Mouse (Mus musculus): ENCODE data around the gene Vps26a. TPM values are rescaled to one million over a fixed set of nuclear protein-coding genes. Genes with fewer than 3 reads are reported as not detected.

The Vps26a gene
- polyA plus RNA-seq, 1 experiment: 117 TPM

GRCm38 (mm10) chr10:62420399-62420798 lies 66.2 kb downstream of the Vps26a start:
- no peaks in the 10 kb centered on the region for H3K4me1 ChIP-seq (ENCODE audit: control insufficient read depth, insufficient read depth, low read length)
- H3K4me3 ChIP-seq (ENCODE audit: insufficient read depth, low read length): no peak overlapping the region
- H3K27ac ChIP-seq (ENCODE audit: insufficient read depth, low read depth, low read length): no peak overlapping the region
- TF ChIP-seq POLR2A (IDR thresholded peaks at IDR 0.05; ENCODE audit: borderline replicate concordance, low read depth, low read length): no peak

DNA sequence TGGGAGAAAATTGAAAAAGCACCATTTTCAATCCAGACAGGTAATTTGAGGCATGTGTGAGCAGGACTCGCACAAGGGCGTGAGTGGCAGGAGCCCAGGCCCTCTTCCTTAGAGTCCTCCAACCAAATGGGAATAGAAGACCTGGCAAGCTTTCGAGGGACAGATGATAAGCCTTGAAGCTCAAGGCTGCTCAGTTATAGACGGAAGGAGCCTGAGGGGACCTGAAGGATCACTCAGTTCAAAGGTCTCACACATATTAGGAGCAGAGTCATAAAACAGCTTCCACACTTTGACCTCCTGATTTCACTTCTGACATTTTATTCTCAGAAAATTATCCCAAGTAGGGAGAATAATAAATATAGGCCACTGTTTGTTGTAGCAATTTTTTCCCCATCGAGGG lies 67.2 kb downstream of the Vps26a start:
- no peak for TF ChIP-seq POLR2A (IDR thresholded peaks at IDR 0.05; ENCODE audit: borderline replicate concordance, low read depth, low read length)
- no peak for TF ChIP-seq CTCF (IDR thresholded peaks at IDR 0.05; ENCODE audit: low read depth, low read length)
- H3K4me1 ChIP-seq (ENCODE audit: control insufficient read depth, insufficient read depth, low read length): no peaks in the 10 kb centered on the region
- H3K4me3 ChIP-seq (ENCODE audit: insufficient read depth, low read length): no peak overlapping the region
- H3K27ac ChIP-seq (ENCODE audit: insufficient read depth, low read depth, low read length): no peak overlapping the region

DNA sequence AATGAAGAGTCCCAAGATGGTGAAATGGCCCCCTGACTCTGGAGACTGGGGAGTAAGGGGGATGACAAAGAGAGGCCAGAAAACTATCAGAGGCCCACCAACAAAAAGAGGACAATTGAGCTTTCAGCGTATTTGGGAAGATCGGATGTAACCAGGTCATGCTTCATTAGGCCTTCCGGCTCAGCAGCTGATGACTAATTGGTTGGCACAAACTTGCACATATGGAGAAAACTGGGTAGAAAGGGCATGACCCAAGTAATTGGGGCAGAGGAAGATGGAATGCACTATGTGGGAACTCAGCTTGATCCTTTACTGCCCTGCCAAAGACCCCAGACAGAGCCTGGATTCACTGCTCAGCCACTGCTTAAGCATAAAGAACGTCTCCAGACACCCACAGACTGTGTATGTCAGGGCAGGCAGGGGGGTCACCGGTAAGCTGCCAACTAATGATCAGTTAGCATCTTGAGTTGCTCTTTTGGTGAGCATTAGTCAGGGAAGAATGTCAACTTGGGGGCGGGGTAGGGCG lies 67.7 kb downstream of the Vps26a start:
- TF ChIP-seq POLR2A (IDR thresholded peaks at IDR 0.05; ENCODE audit: borderline replicate concordance, low read depth, low read length) (no peak), CTCF (IDR thresholded peaks at IDR 0.05; ENCODE audit: low read depth, low read length) (no peak)
- Histone ChIP-seq H3K4me3 (ENCODE audit: insufficient read depth, low read length) (no peak overlapping the region), H3K4me1 (ENCODE audit: control insufficient read depth, insufficient read depth, low read length) (no peaks in the 10 kb centered on the region), H3K27ac (ENCODE audit: insufficient read depth, low read depth, low read length) (no peak overlapping the region)

- Histone ChIP-seq H3K4me1 (ENCODE audit: control insufficient read depth, insufficient read depth, low read length) (no peaks in the 10 kb centered on the region), H3K4me3 (ENCODE audit: insufficient read depth, low read length) (no peak overlapping the region), H3K27ac (ENCODE audit: insufficient read depth, low read depth, low read length) (no peak overlapping the region)
- no peak for TF ChIP-seq POLR2A (IDR thresholded peaks at IDR 0.05; ENCODE audit: borderline replicate concordance, low read depth, low read length)
Measured at GRCm38 (mm10) chr10:62413606-62413982, 73.0 kb downstream of the Vps26a start.

DNA sequence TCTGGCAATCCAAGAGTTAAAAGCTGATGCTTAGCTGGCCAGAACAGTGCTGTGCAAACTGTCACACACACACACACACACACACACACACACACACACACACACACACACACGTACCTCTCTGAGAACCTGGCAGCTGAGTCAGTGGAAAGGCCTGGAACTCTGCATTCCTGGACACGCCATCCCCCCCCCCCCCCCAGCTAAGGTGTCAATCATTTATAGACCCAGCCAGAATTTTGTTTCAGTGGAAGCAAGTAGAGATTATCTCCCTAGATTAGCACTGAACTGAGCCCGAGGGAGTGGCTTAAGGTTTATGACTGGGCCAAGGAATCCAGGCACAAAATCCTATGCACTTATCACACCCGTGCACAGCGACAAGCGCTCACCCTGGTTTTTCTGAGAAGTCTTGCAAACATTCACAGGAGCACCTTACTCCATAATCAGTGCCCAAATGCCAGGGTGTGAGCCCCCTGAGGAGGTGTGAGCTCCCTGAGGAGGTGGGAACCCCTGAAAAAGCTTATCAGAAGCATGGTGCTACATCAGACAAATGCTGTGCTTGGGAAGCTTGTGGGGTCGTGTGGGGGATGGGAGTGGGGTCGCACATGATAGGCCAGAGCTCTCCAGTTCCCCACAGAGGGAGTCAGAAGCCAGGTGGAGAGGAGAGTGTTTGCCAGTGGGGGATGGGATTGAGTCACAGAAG lies 73.5 kb downstream of the Vps26a start:
- Histone ChIP-seq H3K27ac (ENCODE audit: insufficient read depth, low read depth, low read length) (no peak overlapping the region), H3K4me3 (ENCODE audit: insufficient read depth, low read length) (no peak overlapping the region), H3K4me1 (ENCODE audit: control insufficient read depth, insufficient read depth, low read length) (no peaks in the 10 kb centered on the region)
- no peak for TF ChIP-seq POLR2A (IDR thresholded peaks at IDR 0.05; ENCODE audit: borderline replicate concordance, low read depth, low read length)

DNA sequence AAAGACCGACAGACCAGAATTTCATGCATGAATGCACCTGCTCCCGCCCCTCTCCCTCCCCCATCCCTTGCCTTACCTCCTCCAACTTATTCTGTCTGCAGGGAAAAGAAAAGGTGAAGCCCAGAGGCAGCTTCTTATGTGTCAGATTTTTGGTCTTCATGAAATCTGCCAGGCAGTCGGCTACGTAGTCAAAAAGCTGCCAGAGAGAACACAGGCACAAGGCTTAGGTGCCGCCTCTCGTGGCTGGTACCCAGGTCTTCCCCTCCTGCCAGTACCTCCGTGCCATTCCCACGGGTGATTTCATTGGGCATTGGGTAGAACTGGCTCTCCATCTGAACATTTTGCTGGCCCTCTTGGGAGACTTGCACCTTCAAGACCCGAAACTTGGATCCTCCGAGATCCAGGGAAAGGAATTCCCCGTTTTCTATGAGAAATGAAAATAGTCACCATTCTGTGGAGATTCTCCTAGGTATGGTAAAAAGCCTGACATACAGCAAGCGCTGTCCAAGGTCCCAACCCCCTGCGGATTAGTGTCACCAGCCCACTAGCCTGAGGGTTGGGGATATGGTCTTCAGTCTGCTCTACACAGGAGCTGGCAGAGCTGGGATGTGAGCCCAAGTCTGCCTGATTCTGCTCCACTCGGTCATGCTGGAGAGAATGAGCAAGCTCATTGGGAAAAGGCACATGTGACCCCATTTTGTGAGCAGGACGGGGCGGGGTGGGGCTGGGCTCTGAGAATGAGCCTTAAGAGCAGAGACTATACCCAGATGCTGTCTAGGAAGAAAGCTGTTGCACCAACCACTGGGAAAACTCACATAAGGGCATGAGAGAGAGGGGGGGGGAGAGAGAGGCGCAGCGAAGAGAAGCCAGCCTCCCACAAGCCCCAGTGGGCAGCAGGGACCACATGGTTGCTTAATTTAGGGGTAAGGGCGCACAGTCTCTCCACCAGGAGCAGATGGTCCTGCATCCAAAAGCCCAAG lies 74.9 kb downstream of the Vps26a start:
- H3K27ac ChIP-seq (ENCODE audit: insufficient read depth, low read depth, low read length): no peak overlapping the region
- H3K4me1 ChIP-seq (ENCODE audit: control insufficient read depth, insufficient read depth, low read length): no peaks in the 10 kb centered on the region
- H3K4me3 ChIP-seq (ENCODE audit: insufficient read depth, low read length): no peak overlapping the region
- TF ChIP-seq CTCF (IDR thresholded peaks at IDR 0.05; ENCODE audit: low read depth, low read length): no peak
- no peak for TF ChIP-seq POLR2A (IDR thresholded peaks at IDR 0.05; ENCODE audit: borderline replicate concordance, low read depth, low read length)

GRCm38 (mm10) chr10:62410943-62411342 lies 75.7 kb downstream of the Vps26a start:
- Histone ChIP-seq H3K4me3 (ENCODE audit: insufficient read depth, low read length) (no peak overlapping the region), H3K4me1 (ENCODE audit: control insufficient read depth, insufficient read depth, low read length) (no peaks in the 10 kb centered on the region)
- TF ChIP-seq POLR2A (IDR thresholded peaks at IDR 0.05; ENCODE audit: borderline replicate concordance, low read depth, low read length): no peak
- peak; percentile 67 for TF ChIP-seq CTCF (IDR thresholded peaks at IDR 0.05; ENCODE audit: low read depth, low read length)

More at GRCm38 (mm10) chr10:62410943-62411342, 75.7 kb downstream of the Vps26a start:
- no peak overlapping the region for H3K27ac ChIP-seq (ENCODE audit: insufficient read depth, low read depth, low read length)

Other genes with a start within 250 kb of the Vps26a start
- gene Tacr2, start 234.4 kb downstream of the Vps26a start, polyA plus RNA-seq (2012; ENCODE audit: insufficient read depth, insufficient read length, missing spikeins): not detected in 2 replicates
- 37.9 and 45.1 TPM in 2 replicates for gene Hk1, start 106.9 kb downstream of the Vps26a start, polyA plus RNA-seq (2012; ENCODE audit: insufficient read depth, insufficient read length, missing spikeins)
- not detected in 2 replicates for gene Hkdc1, start 64.3 kb downstream of the Vps26a start, polyA plus RNA-seq (2012; ENCODE audit: insufficient read depth, insufficient read length, missing spikeins)
- not detected in 2 replicates for gene 4930507D05Rik, start 37.3 kb downstream of the Vps26a start, polyA plus RNA-seq (2012; ENCODE audit: insufficient read depth, insufficient read length, missing spikeins)
- gene Supv3l1, start 37.1 kb downstream of the Vps26a start, polyA plus RNA-seq (2012; ENCODE audit: insufficient read depth, insufficient read length, missing spikeins): 9.4 and 14.4 TPM in 2 replicates
- gene Srgn, start 40.6 kb upstream of the Vps26a start, polyA plus RNA-seq (2012; ENCODE audit: insufficient read depth, insufficient read length, missing spikeins): 253 and 281 TPM in 2 replicates
- gene Kif1bp, start 91.7 kb upstream of the Vps26a start, polyA plus RNA-seq (2012; ENCODE audit: insufficient read depth, insufficient read length, missing spikeins): 36.9 and 40.0 TPM in 2 replicates
- 16.7 and 18.1 TPM in 2 replicates for gene Ddx21, start 115.5 kb upstream of the Vps26a start, polyA plus RNA-seq (2012; ENCODE audit: insufficient read depth, insufficient read length, missing spikeins)
- gene Ddx50, start 164.4 kb upstream of the Vps26a start, polyA plus RNA-seq (2012; ENCODE audit: insufficient read depth, insufficient read length, missing spikeins): 57.7 and 59.5 TPM in 2 replicates
- not detected in 2 replicates for gene Stox1, start 239.3 kb upstream of the Vps26a start, polyA plus RNA-seq (2012; ENCODE audit: insufficient read depth, insufficient read length, missing spikeins)

All from bone marrow macrophage, adult 2 months (primary cell).